Comparison of ENCODE assay signal across 8 mouse cellular contexts in genomic region chr14:105898266-105899111, GRCm38 (mm10). TPM values are rescaled to one million over a fixed set of nuclear protein-coding genes. Genes with fewer than 3 reads are reported as not detected.
DNase-seq lines count a peak whose midpoint lies in the region; ATAC-seq and TF ChIP-seq lines count a peak whose summit lies in the region.

No protein-coding gene starts in this region.

- TF ChIP-seq EP300 in liver, embryonic 14.5 days (IDR thresholded peaks at IDR 0.05; ENCODE audit: low read depth) = no peak

- peak; percentile 14 for ATAC-seq in forebrain, embryonic 14.5 days
- ATAC-seq in liver, embryonic 14.5 days (ENCODE audit: insufficient read depth) = 0 out of 2 replicates have a peak, but pooled peaks have one; percentile 12
- ATAC-seq in stomach, embryonic 14.5 days (ENCODE audit: insufficient number of reproducible peaks, insufficient read depth, low FRiP score, low read depth) = peak; percentile 15; the same call in 1 of the 2 replicates

- no peaks in the 10 kb centered on the region for H3K9me3 ChIP-seq in forebrain, embryonic 14.5 days (replicated peaks; ENCODE audit: control insufficient read depth, low read length)
- no peaks in the 10 kb centered on the region for H3K9me3 ChIP-seq in liver, embryonic 14.5 days (ENCODE audit: control insufficient read depth, low read length)
- H3K9me3 ChIP-seq in stomach, embryonic 14.5 days (ENCODE audit: control insufficient read depth, low read depth, low read length) = no peaks in the 10 kb centered on the region

- under 1% methylated on average over 58 of the region's 58 CpGs for WGBS in forebrain, embryonic 14.5 days
- WGBS in liver, embryonic 14.5 days (ENCODE audit: insufficient replicate concordance) = under 1% methylated on average over 58 of the region's 58 CpGs
- WGBS in stomach, embryonic 14.5 days = under 1% methylated on average over 58 of the region's 58 CpGs

- peak overlapping the region; percentile 98 for H3K4me2 ChIP-seq in forebrain, embryonic 14.5 days (ENCODE audit: low read length)
- H3K4me2 ChIP-seq in liver, embryonic 14.5 days (ENCODE audit: low read depth) = peak overlapping the region; percentile 69
- peak overlapping the region; percentile 96 for H3K4me2 ChIP-seq in stomach, embryonic 14.5 days (replicated peaks; ENCODE audit: low read depth, low read length)

- peak overlapping the region; percentile 99 for H3K27ac ChIP-seq in forebrain, embryonic 14.5 days (ENCODE audit: low read depth, low read length)
- no peak overlapping the region for H3K27ac ChIP-seq in liver, embryonic 14.5 days
- peak overlapping the region; percentile 99 for H3K27ac ChIP-seq in stomach, embryonic 14.5 days (ENCODE audit: low read length)

- intact Hi-C loops in heart, postnatal 10 days (cut with DNase I) = loop anchor here (5.0 to 10.0 kb wide), 5 partner anchors 421 to 641 kb away; partner anchors contain the start of gene Ndfip2

- H3K27me3 ChIP-seq in forebrain, embryonic 14.5 days (replicated peaks; ENCODE audit: control insufficient read depth, insufficient read depth, low read length) = no peaks in the 10 kb centered on the region
- peaks cover 40% of the 10 kb centered on the region for H3K27me3 ChIP-seq in liver, embryonic 14.5 days (ENCODE audit: control insufficient read depth, insufficient read depth, low read length)
- H3K27me3 ChIP-seq in stomach, embryonic 14.5 days (ENCODE audit: control insufficient read depth, insufficient read depth, low read length) = no peaks in the 10 kb centered on the region

- H3K4me3 ChIP-seq in forebrain, embryonic 14.5 days (ENCODE audit: low read depth, low read length) = peak overlapping the region; percentile 72
- peak overlapping the region; percentile 62 to 64 for H3K4me3 ChIP-seq in liver, embryonic 14.5 days (ENCODE audit: insufficient read depth in 1 of 2, low read depth in 2 of 2, low read length in 2 of 2)
- H3K4me3 ChIP-seq in stomach, embryonic 14.5 days (ENCODE audit: low read depth, low read length) = peak overlapping the region; percentile 81

- peak; percentile 65 for TF ChIP-seq CTCF in liver, embryonic 14.5 days (IDR thresholded peaks at IDR 0.05; ENCODE audit: low read depth)

- peak; percentile 63 for DNase-seq in CD4-positive, CD25-positive, alpha-beta regulatory T cell, adult 2 months (ENCODE audit: low read depth, low spot score)
- DNase-seq in c-Kit-positive CD71-positive TER-119-positive erythroid progenitor cells, embryonic 14.5 days (ENCODE audit: low spot score) = peak; percentile 48
- DNase-seq in forebrain, embryonic 14.5 days (ENCODE audit: low spot score) = peak; percentile 82
- DNase-seq in heart, postnatal 10 days = peak; percentile 94 to 95
- DNase-seq in kidney, postnatal 4 days = peak; percentile 93 to 95
- DNase-seq in liver, embryonic 14.5 days (ENCODE audit: low read depth in 3 of 3, low spot score in 3 of 3) = no peak
- peak; percentile 91 for DNase-seq in neural tube, embryonic 10.5 days (ENCODE audit: extremely low spot score, low spot score)

- peaks cover under 1% of the 10 kb centered on the region; the same call in 1 of the 2 replicates for H3K36me3 ChIP-seq in forebrain, embryonic 14.5 days (ENCODE audit: control insufficient read depth, insufficient read depth, low read length)
- H3K36me3 ChIP-seq in liver, embryonic 14.5 days (replicated peaks; ENCODE audit: control insufficient read depth, insufficient read depth, low read depth) = no peaks in the 10 kb centered on the region
- no peaks in the 10 kb centered on the region for H3K36me3 ChIP-seq in stomach, embryonic 14.5 days (ENCODE audit: control insufficient read depth, insufficient read depth, low read length)

- peak overlapping the region; percentile 88 for H3K9ac ChIP-seq in forebrain, embryonic 14.5 days (ENCODE audit: low read length)
- H3K9ac ChIP-seq in liver, embryonic 14.5 days (replicated peaks) = no peak overlapping the region
- H3K9ac ChIP-seq in stomach, embryonic 14.5 days (replicated peaks; ENCODE audit: low read depth, low read length) = peak overlapping the region; percentile 90

- peaks cover 13% of the 10 kb centered on the region for H3K4me1 ChIP-seq in forebrain, embryonic 14.5 days (ENCODE audit: control insufficient read depth, insufficient read depth, low read length)
- peaks cover 0 to 6% of the 10 kb centered on the region in 2 experiments; a peak in 1 of 4 replicates for H3K4me1 ChIP-seq in liver, embryonic 14.5 days (replicated peaks; ENCODE audit: control insufficient read depth in 2 of 2, insufficient read depth in 2 of 2, low read length in 1 of 2)
- no peaks in the 10 kb centered on the region for H3K4me1 ChIP-seq in stomach, embryonic 14.5 days (ENCODE audit: control insufficient read depth, insufficient read depth, low read length)

RNA-seq across cellular contexts. Expression of gene Spry2, which starts 1.9 kb away (rescaled TPM):
- 22.9 and 28.0 TPM in 2 replicates for polyA plus RNA-seq in forebrain, embryonic 14.5 days (2014; fragmentation: Nextera tagmentation; extraction: Ambion mirVana)
- total RNA-seq in heart, postnatal 10 days (2021) = 10 to 100 TPM; 52.3 to 54.4 TPM
- polyA plus RNA-seq in liver, embryonic 14.5 days (2012; rRNA removed) = 0.92 and 1.1 TPM in 2 replicates
- polyA plus RNA-seq in liver, embryonic 14.5 days (2014; fragmentation: Nextera tagmentation; extraction: Ambion mirVana) = 3.1 and 3.5 TPM in 2 replicates
- polyA plus RNA-seq in stomach, embryonic 14.5 days (2014; fragmentation: Nextera tagmentation; extraction: Ambion mirVana) = 65.1 and 65.5 TPM in 2 replicates

Comparison
In these comparisons a context has a peak if more than half of its experiments do, and no peak if none do; other contexts are left out.
1. DNase-seq: peak in CD4-positive, CD25-positive, alpha-beta regulatory T cell, adult 2 months (single experiment), c-Kit-positive CD71-positive TER-119-positive erythroid progenitor cells, embryonic 14.5 days (single experiment), forebrain, embryonic 14.5 days (single experiment), heart, postnatal 10 days (2 of 2), kidney, postnatal 4 days (2 of 2) and neural tube, embryonic 10.5 days (single experiment); none in liver, embryonic 14.5 days (0 of 3).
2. Peak in every context shown above with its lines, with median percentiles within 50 percentile points of each other: ATAC-seq, H3K4me2 ChIP-seq and H3K4me3 ChIP-seq.